Mouse (Mus musculus): ENCODE data around the gene Ublcp1. TPM values are rescaled to one million over a fixed set of nuclear protein-coding genes. Genes with fewer than 3 reads are reported as not detected.

Gene Ublcp1
- polyA plus RNA-seq, 2 experiments = 60.6 to 66.5 TPM

DNA sequence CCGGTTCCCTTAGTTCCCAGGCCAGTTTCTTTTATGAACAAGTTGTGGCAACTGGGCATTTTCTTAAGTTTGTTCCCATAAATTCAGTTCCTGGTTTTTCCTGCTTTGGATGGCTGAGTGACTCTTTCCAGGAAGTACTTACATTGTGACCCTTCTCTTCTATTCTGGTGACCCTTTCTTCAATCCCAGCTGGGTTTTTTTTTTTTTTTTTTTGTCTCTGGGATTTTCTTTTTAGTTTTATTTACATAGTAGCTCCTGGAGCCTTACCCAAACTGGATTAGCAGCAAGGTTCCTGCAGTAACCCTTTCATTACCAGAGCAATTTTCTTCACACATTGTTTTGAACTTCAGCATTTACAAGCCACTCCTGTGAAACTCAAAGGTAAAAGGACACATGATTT lies 46.1 kb upstream of the Ublcp1 start:
- no peak for TF ChIP-seq POLR2A (IDR thresholded peaks at IDR 0.05; ENCODE audit: borderline replicate concordance, extremely low read depth, insufficient read depth, insufficient read length)
- no peak overlapping the region for H3K27ac ChIP-seq (replicated peaks; ENCODE audit: low read depth, low read length)
- H3K9ac ChIP-seq (ENCODE audit: low read depth, low read length, severe bottlenecking) = no peak overlapping the region
- no peak for ATAC-seq (ENCODE audit: low FRiP score, low read depth)
- no peaks in the 10 kb centered on the region for H3K36me3 ChIP-seq (ENCODE audit: control insufficient read depth, insufficient read depth, low read length)
- no peak overlapping the region for H3K4me3 ChIP-seq (replicated peaks; ENCODE audit: low read length)
- no peaks in the 10 kb centered on the region for H3K9me3 ChIP-seq (ENCODE audit: control insufficient read depth, low read length)
- H3K4me2 ChIP-seq (replicated peaks; ENCODE audit: low read depth, low read length, severe bottlenecking) = no peak overlapping the region
- no peaks in the 10 kb centered on the region for H3K27me3 ChIP-seq (ENCODE audit: control insufficient read depth, insufficient read depth, low read length)
- DNase-seq (ENCODE audit: low spot score) = no peak
- 35% methylated on average over 1 of the region's 1 CpGs for WGBS
- 0 out of 2 replicates have a peak, but pooled peaks cover 8% of the 10 kb centered on the region for H3K4me1 ChIP-seq (ENCODE audit: control insufficient read depth, insufficient read depth, low read length)

DNA sequence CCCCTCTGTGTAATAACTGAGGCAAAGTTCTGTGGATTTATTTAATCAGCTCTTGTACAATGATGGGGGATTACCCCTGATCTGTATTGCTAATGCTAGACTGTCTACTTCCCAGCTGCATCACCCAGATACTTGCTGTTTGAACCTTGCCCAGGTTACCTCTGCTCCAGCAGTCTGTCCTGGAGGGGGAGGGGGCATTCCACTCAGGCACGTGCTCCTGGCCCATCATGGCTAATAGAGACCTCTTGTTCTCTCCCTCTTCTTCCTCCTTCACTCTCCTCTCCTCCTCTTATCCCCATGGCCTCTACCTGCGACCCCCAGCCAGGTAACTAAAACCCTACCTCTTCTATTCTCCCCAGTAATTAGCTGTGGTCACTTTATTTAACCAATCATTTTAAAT lies 44.4 kb upstream of the Ublcp1 start:
- 48% methylated on average over 2 of the region's 2 CpGs for WGBS
- DNase-seq (ENCODE audit: low spot score) = no peak
- no peak for TF ChIP-seq POLR2A (IDR thresholded peaks at IDR 0.05; ENCODE audit: borderline replicate concordance, extremely low read depth, insufficient read depth, insufficient read length)
- H3K9me3 ChIP-seq (ENCODE audit: control insufficient read depth, low read length) = no peaks in the 10 kb centered on the region
- no peak overlapping the region for H3K4me2 ChIP-seq (replicated peaks; ENCODE audit: low read depth, low read length, severe bottlenecking)
- H3K27me3 ChIP-seq (ENCODE audit: control insufficient read depth, insufficient read depth, low read length) = no peaks in the 10 kb centered on the region
- H3K36me3 ChIP-seq (ENCODE audit: control insufficient read depth, insufficient read depth, low read length) = no peaks in the 10 kb centered on the region
- no peak overlapping the region for H3K9ac ChIP-seq (ENCODE audit: low read depth, low read length, severe bottlenecking)
- 0 out of 2 replicates have a peak, but pooled peaks cover 4% of the 10 kb centered on the region for H3K4me1 ChIP-seq (ENCODE audit: control insufficient read depth, insufficient read depth, low read length)
- ATAC-seq (ENCODE audit: low FRiP score, low read depth) = no peak
- no peak overlapping the region for H3K27ac ChIP-seq (replicated peaks; ENCODE audit: low read depth, low read length)
- no peak overlapping the region for H3K4me3 ChIP-seq (replicated peaks; ENCODE audit: low read length)

DNA sequence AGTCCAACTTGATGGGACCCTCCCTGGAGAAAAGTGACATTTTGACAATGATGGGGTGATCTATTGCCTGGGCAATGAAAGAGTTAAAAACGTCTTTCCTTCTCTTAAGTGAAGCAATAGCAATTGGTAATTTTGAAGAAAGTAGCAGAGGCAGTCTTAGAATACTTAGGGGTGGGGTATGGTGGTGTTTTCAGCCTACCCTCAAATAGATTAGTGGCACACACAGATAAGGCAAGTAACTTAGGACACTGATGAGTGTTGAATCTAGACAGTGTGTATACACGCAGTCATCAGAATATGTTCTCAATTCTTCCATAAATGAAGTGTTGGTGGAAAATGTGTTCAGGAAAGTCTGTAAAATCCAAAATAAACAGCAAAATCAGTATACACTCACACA lies 42.7 kb upstream of the Ublcp1 start:
- Histone ChIP-seq H3K36me3 (ENCODE audit: control insufficient read depth, insufficient read depth, low read length) (no peaks in the 10 kb centered on the region), H3K4me1 (ENCODE audit: control insufficient read depth, insufficient read depth, low read length) (0 out of 2 replicates have a peak, but pooled peaks cover 1% of the 10 kb centered on the region), H3K27ac (replicated peaks; ENCODE audit: low read depth, low read length) (no peak overlapping the region), H3K4me3 (replicated peaks; ENCODE audit: low read length) (no peak overlapping the region), H3K27me3 (ENCODE audit: control insufficient read depth, insufficient read depth, low read length) (no peaks in the 10 kb centered on the region), H3K9me3 (ENCODE audit: control insufficient read depth, low read length) (no peaks in the 10 kb centered on the region), H3K9ac (ENCODE audit: low read depth, low read length, severe bottlenecking) (no peak overlapping the region), H3K4me2 (replicated peaks; ENCODE audit: low read depth, low read length, severe bottlenecking) (no peak overlapping the region)
- DNase-seq (ENCODE audit: low spot score) (no peak), ATAC-seq (ENCODE audit: low FRiP score, low read depth) (no peak)
- 59% methylated on average over 2 of the region's 2 CpGs for WGBS
- TF ChIP-seq POLR2A (IDR thresholded peaks at IDR 0.05; ENCODE audit: borderline replicate concordance, extremely low read depth, insufficient read depth, insufficient read length) = no peak

DNA sequence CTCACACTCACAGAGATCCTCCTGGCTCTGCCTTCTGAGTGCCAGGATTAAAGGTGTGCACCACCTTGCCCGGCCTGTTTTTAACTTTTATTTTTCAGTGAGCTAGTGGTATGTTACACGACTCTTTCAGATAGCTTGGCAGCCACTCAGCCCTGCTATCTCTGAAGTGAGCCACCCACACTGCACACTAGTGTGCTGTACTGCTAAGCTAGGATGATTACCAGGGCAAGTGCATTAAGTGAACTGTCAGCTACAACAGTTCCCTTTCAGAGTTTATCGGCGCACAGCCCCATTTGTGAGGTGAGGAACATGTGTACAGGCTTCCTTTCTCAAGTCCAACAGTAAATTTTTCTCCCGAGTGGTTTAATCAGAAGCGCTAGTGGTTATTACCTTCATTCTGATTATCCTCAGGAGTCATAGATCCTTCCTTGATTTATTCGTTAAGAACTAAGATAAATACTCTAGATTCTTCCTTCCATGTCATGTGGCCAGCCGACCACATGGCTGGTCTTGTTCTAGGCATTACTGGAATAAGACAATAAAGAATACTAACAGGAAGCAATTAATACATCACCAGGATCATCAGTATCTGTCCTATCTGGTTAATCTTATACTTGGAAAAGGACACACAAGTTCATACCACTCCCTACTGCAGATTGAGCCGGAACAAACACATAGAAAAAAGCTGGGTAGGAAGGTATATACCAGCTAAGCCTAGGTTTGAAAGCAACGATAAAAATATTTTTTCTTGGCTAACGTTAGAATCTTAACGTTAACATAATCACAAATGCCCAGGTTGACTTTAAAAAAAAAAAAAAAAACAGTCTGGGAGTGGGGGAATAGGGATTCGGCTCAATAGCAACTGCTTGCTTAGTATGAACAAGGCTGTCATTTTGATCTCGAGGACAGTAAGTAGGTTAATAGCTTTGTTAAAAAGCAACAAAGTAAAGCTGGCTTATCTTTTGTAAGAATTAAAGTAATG lies 42.0 kb upstream of the Ublcp1 start:
- Histone ChIP-seq H3K4me3 (replicated peaks; ENCODE audit: low read length) (no peak overlapping the region), H3K27me3 (ENCODE audit: control insufficient read depth, insufficient read depth, low read length) (no peaks in the 10 kb centered on the region), H3K4me2 (replicated peaks; ENCODE audit: low read depth, low read length, severe bottlenecking) (no peak overlapping the region), H3K36me3 (ENCODE audit: control insufficient read depth, insufficient read depth, low read length) (no peaks in the 10 kb centered on the region), H3K9me3 (ENCODE audit: control insufficient read depth, low read length) (no peaks in the 10 kb centered on the region), H3K9ac (ENCODE audit: low read depth, low read length, severe bottlenecking) (no peak overlapping the region), H3K27ac (replicated peaks; ENCODE audit: low read depth, low read length) (no peak overlapping the region), H3K4me1 (ENCODE audit: control insufficient read depth, insufficient read depth, low read length) (no peaks in the 10 kb centered on the region)
- no peak for ATAC-seq (ENCODE audit: low FRiP score, low read depth)
- TF ChIP-seq POLR2A (IDR thresholded peaks at IDR 0.05; ENCODE audit: borderline replicate concordance, extremely low read depth, insufficient read depth, insufficient read length) = no peak
- no peak for DNase-seq (ENCODE audit: low spot score)
- 81% methylated on average over 14 of the region's 14 CpGs for WGBS

DNA sequence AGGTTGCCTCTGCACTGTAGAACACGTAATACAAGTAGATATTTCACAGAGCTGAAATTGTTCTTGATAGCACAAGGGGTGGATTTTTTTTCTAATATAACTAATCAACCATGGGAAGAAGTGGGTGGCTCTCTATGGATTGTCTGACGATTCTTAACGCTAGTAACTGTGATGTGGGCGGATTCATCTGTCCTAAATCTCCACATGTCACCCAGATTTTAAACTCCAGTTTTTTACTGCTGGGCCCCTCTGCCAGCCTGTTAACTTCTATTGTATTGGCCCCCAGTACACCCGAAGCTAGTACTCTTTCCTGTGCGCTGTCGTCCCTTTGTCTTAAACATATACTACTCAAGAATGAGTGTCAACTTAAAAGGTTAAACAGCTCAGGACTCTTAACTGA lies 40.1 kb upstream of the Ublcp1 start:
- TF ChIP-seq POLR2A (IDR thresholded peaks at IDR 0.05; ENCODE audit: borderline replicate concordance, extremely low read depth, insufficient read depth, insufficient read length) = no peak
- no peak overlapping the region for H3K27ac ChIP-seq (replicated peaks; ENCODE audit: low read depth, low read length)
- H3K4me1 ChIP-seq (ENCODE audit: control insufficient read depth, insufficient read depth, low read length) = no peaks in the 10 kb centered on the region
- H3K36me3 ChIP-seq (ENCODE audit: control insufficient read depth, insufficient read depth, low read length) = no peaks in the 10 kb centered on the region
- ATAC-seq (ENCODE audit: low FRiP score, low read depth) (no peak), DNase-seq (ENCODE audit: low spot score) (no peak)
- 83% methylated on average over 7 of the region's 7 CpGs for WGBS
- H3K9ac ChIP-seq (ENCODE audit: low read depth, low read length, severe bottlenecking) = no peak overlapping the region
- H3K9me3 ChIP-seq (ENCODE audit: control insufficient read depth, low read length) = no peaks in the 10 kb centered on the region
- H3K27me3 ChIP-seq (ENCODE audit: control insufficient read depth, insufficient read depth, low read length) = no peaks in the 10 kb centered on the region
- no peak overlapping the region for H3K4me2 ChIP-seq (replicated peaks; ENCODE audit: low read depth, low read length, severe bottlenecking)
- no peak overlapping the region for H3K4me3 ChIP-seq (replicated peaks; ENCODE audit: low read length)
